Mouse (Mus musculus) natural killer cell, adult 2 months (primary cell): ENCODE results near the gene Zfp758.
A peak's percentile ranks its signal among the peaks of the same experiment; 100 is the strongest.
"Not testable (repeated sequence)": the region's sequence is repeated elsewhere in the genome, so short reads cannot be mapped to it uniquely, and the experiment has no call there.

ENCODE experiments used
- DNase-seq, 2 experiments: peaks; one replicate each; pipeline ENCODE4 v3.0.0; 2022; ENCODE audit warnings: low spot score in 2 of 2

Zfp758 gene

GRCm38 (mm10) chr17:22361101-22361781 lies at the start of gene Zfp758, which contains the start of gene Zfp944:
Gene Zfp758, plus strand, starts transcription at chr17:22361453.
Gene Zfp944, minus strand, starts transcription at chr17:22361400.
- DNase-seq, result peak; percentile 53 to 59

- DNase-seq, result peak in 1 of 2 experiments; percentile 1
Observed at GRCm38 (mm10) chr17:22314219-22314618, 47.0 kb upstream of the Zfp758 start.

GRCm38 (mm10) chr17:22314730-22315226 lies 46.5 kb upstream of the Zfp758 start, which contains the start of gene CT030661.1:
Gene CT030661.1, minus strand, starts transcription at chr17:22314837.
- peak; percentile 70 to 73 for DNase-seq

GRCm38 (mm10) chr17:22315247-22315646 lies 46.0 kb upstream of the Zfp758 start:
- DNase-seq, result not testable (repeated sequence)

- peak; percentile 28 to 45 for DNase-seq
Observed at GRCm38 (mm10) chr17:22352794-22353193, 8.5 kb upstream of the Zfp758 start.

GRCm38 (mm10) chr17:22360572-22360971 lies 681 bp upstream of the Zfp758 start:
- no peak for DNase-seq

GRCm38 (mm10) chr17:22363895-22364294 lies 2.6 kb downstream of the Zfp758 start:
- DNase-seq, result no peak

- DNase-seq, result peak in 1 of 2 experiments; percentile 23
Observed at GRCm38 (mm10) chr17:22410756-22411155, 49.5 kb downstream of the Zfp758 start.

GRCm38 (mm10) chr17:22417510-22417909 lies 56.3 kb downstream of the Zfp758 start:
- DNase-seq, result peak; percentile 48 to 62

- DNase-seq, result peak; percentile 36 to 52
Observed at GRCm38 (mm10) chr17:22423952-22424617, 62.8 kb downstream of the Zfp758 start, which contains the start of gene Zfp946. Gene Zfp946, plus strand, starts transcription at chr17:22424222.

GRCm38 (mm10) chr17:22424636-22425354 lies 63.5 kb downstream of the Zfp758 start:
- DNase-seq, result no peak
